Mouse (Mus musculus) liver, embryonic 13.5 days (tissue): ENCODE data around the gene Lims1. TPM values are rescaled to one million over a fixed set of nuclear protein-coding genes. Genes with fewer than 3 reads are reported as not detected.
A peak's percentile ranks its signal among the peaks of the same experiment; 100 is the strongest.

Source experiments
- ATAC-seq: fragments of 200-750 bp; cut with Nextera tagmentation; 2 replicates; pipeline ENCODE4 v1.8.0; 2017; ENCODE audit warnings: low read depth, mild to moderate bottlenecking, moderate number of reproducible peaks, moderate library complexity
- DNase-seq: peaks from one replicate; pipeline ENCODE4 v3.0.0; 2022
- H3K27ac ChIP-seq: fragments of 300-500 bp; sonication (generic); 2 replicates; pipeline ENCODE4 v1.5.1; 2015; ENCODE audit warnings: moderate library complexity, mild to moderate bottlenecking, inconsistent platforms
- H3K27me3 ChIP-seq: fragments of 300-500 bp; sonication (generic); 2 replicates; pipeline ENCODE4 v1.6.1; 2015; ENCODE audit warnings: mild to moderate bottlenecking, inconsistent platforms
- H3K36me3 ChIP-seq: fragments of 300-500 bp; sonication (generic); 2 replicates; pipeline ENCODE4 v1.6.1; 2015; ENCODE audit warnings: mild to moderate bottlenecking, inconsistent platforms
- H3K4me1 ChIP-seq: fragments of 300-500 bp; sonication (generic); replicated peaks from 2 replicates; pipeline ENCODE4 v1.6.1; 2015; ENCODE audit warnings: inconsistent platforms
- H3K4me2 ChIP-seq: fragments of 300-500 bp; sonication (generic); 2 replicates; pipeline ENCODE4 v1.6.1; 2015; ENCODE audit warnings: inconsistent platforms, mild to moderate bottlenecking, moderate library complexity
- H3K4me3 ChIP-seq: fragments of 300-500 bp; sonication (generic); replicated peaks from 2 replicates; pipeline ENCODE4 v1.5.1; 2015; ENCODE audit warnings: mild to moderate bottlenecking, inconsistent platforms
- H3K9ac ChIP-seq: fragments of 300-500 bp; sonication (generic); 2 replicates; pipeline ENCODE4 v1.6.1; 2015; ENCODE audit warnings: mild to moderate bottlenecking, inconsistent platforms
- H3K9me3 ChIP-seq: fragments of 300-500 bp; sonication (generic); replicated peaks from 2 replicates; pipeline ENCODE4 v1.6.1; 2016; ENCODE audit warnings: inconsistent platforms
- WGBS: fragments of 180-500 bp; shearing (Covaris S2); methylation state at CpG from one replicate; pipeline ENCODE4 v1.1.7; 2015; ENCODE audit not compliant: insufficient replicate concordance; 5-methylcytosine and 5-hydroxymethylcytosine counted together
- polyA plus RNA-seq: library from polyadenylated mRNA; unstranded; fragments of >200 nt; fragmentation: Nextera tagmentation; extraction: Ambion mirVana; gene quantifications from 2 replicates; pipeline ENCODE4 v1.2.1, GENCODE M21; 2015

Lims1 gene
- polyA plus RNA-seq, 1 experiment from 2014 or later = 107 TPM

- no peak for ATAC-seq
- Histone ChIP-seq H3K36me3 (peaks cover 50% of the 10 kb centered on the region), H3K4me3 (no peak overlapping the region), H3K4me1 (peaks cover 19% of the 10 kb centered on the region), H3K27ac (no peak overlapping the region), H3K4me2 (no peak overlapping the region), H3K9me3 (no peaks in the 10 kb centered on the region), H3K27me3 (no peaks in the 10 kb centered on the region), H3K9ac (no peak overlapping the region)
- 89% methylated on average over 8 of the region's 8 CpGs for WGBS
- DNase-seq = no peak
These were observed 75.7 kb downstream of the Lims1 start for GRCm38 (mm10) chr10:58398941-58399340.

GRCm38 (mm10) chr10:58401838-58402237 lies 78.6 kb downstream of the Lims1 start:
- Histone ChIP-seq H3K9ac (no peak overlapping the region), H3K27me3 (no peaks in the 10 kb centered on the region), H3K27ac (no peak overlapping the region), H3K4me2 (no peak overlapping the region), H3K9me3 (no peaks in the 10 kb centered on the region), H3K4me1 (peaks cover 33% of the 10 kb centered on the region), H3K4me3 (no peak overlapping the region), H3K36me3 (peaks cover 63% of the 10 kb centered on the region)
- WGBS = 87% methylated on average over 3 of the region's 3 CpGs
- ATAC-seq (no peak), DNase-seq (no peak)

- peaks cover 82% of the 10 kb centered on the region for H3K36me3 ChIP-seq
- WGBS = 71% methylated on average over 6 of the region's 6 CpGs
- peaks cover 42% of the 10 kb centered on the region for H3K4me1 ChIP-seq
- 0 out of 2 replicates have a peak overlapping the region, but pooled peaks have one; percentile 1 for H3K4me2 ChIP-seq
- no peak for DNase-seq
- no peaks in the 10 kb centered on the region for H3K9me3 ChIP-seq
- no peak overlapping the region for H3K4me3 ChIP-seq
- H3K27me3 ChIP-seq = no peaks in the 10 kb centered on the region
- H3K9ac ChIP-seq = no peak overlapping the region
- H3K27ac ChIP-seq = peak overlapping the region; percentile 72
- ATAC-seq = no peak
These were observed 81.4 kb downstream of the Lims1 start for GRCm38 (mm10) chr10:58404639-58405038.

- Histone ChIP-seq H3K9ac (no peak overlapping the region), H3K4me3 (no peak overlapping the region), H3K4me1 (peaks cover 46% of the 10 kb centered on the region), H3K36me3 (peaks cover 86% of the 10 kb centered on the region), H3K27ac (peak overlapping the region; percentile 72), H3K9me3 (no peaks in the 10 kb centered on the region), H3K27me3 (no peaks in the 10 kb centered on the region), H3K4me2 (0 out of 2 replicates have a peak overlapping the region, but pooled peaks have one; percentile 1)
- ATAC-seq (peak; percentile 61), DNase-seq (no peak)
- 26% methylated on average over 4 of the region's 4 CpGs for WGBS
These were observed 82.2 kb downstream of the Lims1 start for GRCm38 (mm10) chr10:58405285-58405948.

GRCm38 (mm10) chr10:58405949-58406305 lies 82.7 kb downstream of the Lims1 start:
- no peaks in the 10 kb centered on the region for H3K27me3 ChIP-seq
- 45% methylated on average over 2 of the region's 2 CpGs for WGBS
- no peak overlapping the region for H3K4me2 ChIP-seq
- peaks cover 89% of the 10 kb centered on the region for H3K36me3 ChIP-seq
- ATAC-seq (no peak), DNase-seq (no peak)
- peaks cover 49% of the 10 kb centered on the region for H3K4me1 ChIP-seq
- H3K4me3 ChIP-seq = no peak overlapping the region
- no peaks in the 10 kb centered on the region for H3K9me3 ChIP-seq
- peak overlapping the region; percentile 72 for H3K27ac ChIP-seq
- no peak overlapping the region for H3K9ac ChIP-seq

GRCm38 (mm10) chr10:58412331-58412730 lies 89.1 kb downstream of the Lims1 start:
- ATAC-seq (peak; percentile 98), DNase-seq (peak; percentile 82)
- Histone ChIP-seq H3K36me3 (peaks cover 94% of the 10 kb centered on the region), H3K9me3 (no peaks in the 10 kb centered on the region), H3K4me1 (peaks cover 46% of the 10 kb centered on the region), H3K27me3 (no peaks in the 10 kb centered on the region), H3K9ac (0 out of 2 replicates have a peak overlapping the region, but pooled peaks have one; percentile 5), H3K27ac (peak overlapping the region; percentile 87), H3K4me2 (peak overlapping the region; percentile 42), H3K4me3 (no peak overlapping the region)
- 20% methylated on average over 4 of the region's 4 CpGs for WGBS

- peaks cover 40% of the 10 kb centered on the region for H3K4me1 ChIP-seq
- H3K4me2 ChIP-seq = peak overlapping the region; percentile 42; the same call in 1 of the 2 replicates
- 0 out of 2 replicates have a peak overlapping the region, but pooled peaks have one; percentile 5 for H3K9ac ChIP-seq
- H3K9me3 ChIP-seq = no peaks in the 10 kb centered on the region
- no peak for DNase-seq
- H3K4me3 ChIP-seq = no peak overlapping the region
- peak; percentile 63 for ATAC-seq
- H3K27me3 ChIP-seq = no peaks in the 10 kb centered on the region
- peaks cover 95% of the 10 kb centered on the region for H3K36me3 ChIP-seq
- H3K27ac ChIP-seq = peak overlapping the region; percentile 87
These were observed 89.6 kb downstream of the Lims1 start for GRCm38 (mm10) chr10:58412852-58413251.

- no peak overlapping the region for H3K27ac ChIP-seq
- peaks cover 78% of the 10 kb centered on the region for H3K36me3 ChIP-seq
- DNase-seq = no peak
- WGBS = 74% methylated on average over 3 of the region's 3 CpGs
- peaks cover 21% of the 10 kb centered on the region for H3K4me1 ChIP-seq
- ATAC-seq = no peak
- no peaks in the 10 kb centered on the region for H3K9me3 ChIP-seq
- H3K9ac ChIP-seq = no peak overlapping the region
- H3K4me3 ChIP-seq = no peak overlapping the region
- H3K4me2 ChIP-seq = no peak overlapping the region
- H3K27me3 ChIP-seq = no peaks in the 10 kb centered on the region
These were observed 93.4 kb downstream of the Lims1 start for GRCm38 (mm10) chr10:58416702-58417101.

- DNase-seq = no peak
- Histone ChIP-seq H3K4me3 (no peak overlapping the region), H3K4me2 (no peak overlapping the region), H3K9me3 (no peaks in the 10 kb centered on the region), H3K27me3 (no peaks in the 10 kb centered on the region), H3K36me3 (peaks cover 74% of the 10 kb centered on the region), H3K9ac (no peak overlapping the region), H3K4me1 (peaks cover 4% of the 10 kb centered on the region), H3K27ac (no peak overlapping the region)
- ATAC-seq = no peak
- 77% methylated on average over 10 of the region's 10 CpGs for WGBS
These were observed 95.2 kb downstream of the Lims1 start for GRCm38 (mm10) chr10:58418290-58418971.

- ATAC-seq = no peak
- H3K9me3 ChIP-seq = no peaks in the 10 kb centered on the region
- no peaks in the 10 kb centered on the region for H3K4me1 ChIP-seq
- H3K9ac ChIP-seq = no peak overlapping the region
- WGBS = 80% methylated on average over 2 of the region's 2 CpGs
- no peak overlapping the region for H3K27ac ChIP-seq
- H3K4me2 ChIP-seq = no peak overlapping the region
- H3K4me3 ChIP-seq = no peak overlapping the region
- peaks cover 20% of the 10 kb centered on the region for H3K36me3 ChIP-seq
- H3K27me3 ChIP-seq = no peaks in the 10 kb centered on the region
- DNase-seq = no peak
These were observed 104.7 kb downstream of the Lims1 start for GRCm38 (mm10) chr10:58427930-58428329.

- Histone ChIP-seq H3K4me3 (peak overlapping the region; percentile 98), H3K36me3 (0 out of 2 replicates have a peak, but pooled peaks cover 3% of the 10 kb centered on the region), H3K4me1 (peaks cover 32% of the 10 kb centered on the region), H3K9ac (peak overlapping the region; percentile 76), H3K4me2 (peak overlapping the region; percentile 77), H3K27me3 (no peaks in the 10 kb centered on the region), H3K9me3 (no peaks in the 10 kb centered on the region), H3K27ac (peak overlapping the region; percentile 99)
- 5% methylated on average over 9 of the region's 9 CpGs for WGBS
- ATAC-seq (no peak), DNase-seq (peak; percentile 27)
These were observed 122.6 kb downstream of the Lims1 start for GRCm38 (mm10) chr10:58445850-58446249.
